Mouse (Mus musculus) hindbrain, embryonic 11.5 days (tissue): ENCODE measurements around the gene Pvr. TPM values are rescaled to one million over a fixed set of nuclear protein-coding genes. Genes with fewer than 3 reads are reported as not detected.

Source experiments
- ATAC-seq: fragments of 200-750 bp; cut with Nextera tagmentation; 2 replicates; pipeline ENCODE4 v1.8.0; 2017; ENCODE audit warnings: mild to moderate bottlenecking, moderate TSS enrichment, moderate library complexity; ENCODE audit not compliant: low FRiP score
- DNase-seq: peaks from one replicate; pipeline ENCODE4 v3.0.0-alpha.2; 2015; ENCODE audit warnings: low spot score
- H3K27ac ChIP-seq: fragments of 300-500 bp; sonication (generic); 2 replicates; pipeline ENCODE4 v1.5.1; 2014; ENCODE audit warnings: mild to moderate bottlenecking, low read depth, low read length
- H3K27me3 ChIP-seq: fragments of 300-500 bp; sonication (generic); 2 replicates; pipeline ENCODE4 v1.6.1; 2014; ENCODE audit warnings: mild to moderate bottlenecking, low read length, moderate library complexity, mixed read lengths; ENCODE audit not compliant: control insufficient read depth, insufficient read depth
- H3K36me3 ChIP-seq: fragments of 300-500 bp; sonication (generic); 2 replicates; pipeline ENCODE4 v1.6.1; 2014; ENCODE audit warnings: mild to moderate bottlenecking, low read length, moderate library complexity, mixed read lengths; ENCODE audit not compliant: control insufficient read depth, insufficient read depth
- H3K4me1 ChIP-seq: fragments of 300-500 bp; sonication (generic); replicated peaks from 2 replicates; pipeline ENCODE4 v1.6.1; 2014; ENCODE audit warnings: low read length, mixed read lengths; ENCODE audit not compliant: control insufficient read depth, insufficient read depth
- H3K4me2 ChIP-seq: fragments of 300-500 bp; sonication (generic); replicated peaks from 2 replicates; pipeline ENCODE4 v1.6.1; 2014; ENCODE audit warnings: mild to moderate bottlenecking, low read depth, low read length
- H3K4me3 ChIP-seq: fragments of 300-500 bp; sonication (generic); 2 replicates; pipeline ENCODE4 v1.5.1; 2014; ENCODE audit warnings: low read depth, low read length
- H3K9ac ChIP-seq: fragments of 300-500 bp; sonication (generic); 2 replicates; pipeline ENCODE4 v1.6.1; 2014; ENCODE audit warnings: low read depth, low read length
- H3K9me3 ChIP-seq: fragments of 300-500 bp; sonication (generic); 2 replicates; pipeline ENCODE4 v1.6.1; 2016; ENCODE audit warnings: low read length; ENCODE audit not compliant: control insufficient read depth
- WGBS: fragments of 180-500 bp; shearing (Covaris S2); extraction: QIAGEN DNeasy Blood & Tissue Kit; methylation state at CpG from one replicate; pipeline ENCODE4 v1.1.7; 2014; 5-methylcytosine and 5-hydroxymethylcytosine counted together
- polyA plus RNA-seq: library from polyadenylated mRNA; unstranded; fragments of >200 nt; fragmentation: Nextera tagmentation; extraction: Ambion mirVana; gene quantifications from 2 replicates; pipeline ENCODE4 v1.2.1, GENCODE M21; 2014

The Pvr gene
- polyA plus RNA-seq, 1 experiment from 2014 or later = 2.8 TPM

GRCm38 (mm10) chr7:19926849-19927480 is 6.0 kb upstream of the Pvr start:
- WGBS = 85% methylated on average over 2 of the region's 2 CpGs
- ATAC-seq = no peak

GRCm38 (mm10) chr7:19925376-19925775 is 4.4 kb upstream of the Pvr start:
- Histone ChIP-seq H3K27ac (no peak overlapping the region), H3K9ac (no peak overlapping the region), H3K4me3 (no peak overlapping the region), H3K9me3 (no peaks in the 10 kb centered on the region), H3K4me2 (no peak overlapping the region), H3K36me3 (no peaks in the 10 kb centered on the region), H3K27me3 (no peaks in the 10 kb centered on the region), H3K4me1 (no peaks in the 10 kb centered on the region)
- no peak for ATAC-seq
- DNase-seq = no peak
- WGBS = 80% methylated on average over 1 of the region's 1 CpGs

More at GRCm38 (mm10) chr7:19926849-19927480, 6.0 kb upstream of the Pvr start:
- H3K4me3 ChIP-seq = no peak overlapping the region
- no peak overlapping the region for H3K4me2 ChIP-seq
- H3K4me1 ChIP-seq = no peaks in the 10 kb centered on the region
- no peak overlapping the region for H3K9ac ChIP-seq
- H3K27me3 ChIP-seq = no peaks in the 10 kb centered on the region
- H3K27ac ChIP-seq = no peak overlapping the region
- DNase-seq = no peak
- no peaks in the 10 kb centered on the region for H3K9me3 ChIP-seq
- no peaks in the 10 kb centered on the region for H3K36me3 ChIP-seq

GRCm38 (mm10) chr7:19923797-19924196 is 2.8 kb upstream of the Pvr start:
- Histone ChIP-seq H3K4me3 (no peak overlapping the region), H3K36me3 (no peaks in the 10 kb centered on the region), H3K9me3 (no peaks in the 10 kb centered on the region), H3K4me1 (no peaks in the 10 kb centered on the region), H3K9ac (no peak overlapping the region), H3K27ac (no peak overlapping the region), H3K4me2 (no peak overlapping the region), H3K27me3 (no peaks in the 10 kb centered on the region)
- 23% methylated on average over 7 of the region's 15 CpGs for WGBS
- no peak for DNase-seq
- ATAC-seq = no peak

- no peak overlapping the region for H3K9ac ChIP-seq
- no peak overlapping the region for H3K4me3 ChIP-seq
- no peaks in the 10 kb centered on the region for H3K27me3 ChIP-seq
- H3K36me3 ChIP-seq = no peaks in the 10 kb centered on the region
- no peaks in the 10 kb centered on the region for H3K4me1 ChIP-seq
- DNase-seq (no peak), ATAC-seq (no peak)
- H3K4me2 ChIP-seq = no peak overlapping the region
- no peak overlapping the region for H3K27ac ChIP-seq
- WGBS = 49% methylated on average over 2 of the region's 2 CpGs
- H3K9me3 ChIP-seq = no peaks in the 10 kb centered on the region
Observed at GRCm38 (mm10) chr7:19923354-19923753, 2.4 kb upstream of the Pvr start.

- Histone ChIP-seq H3K4me3 (peak overlapping the region; percentile 58), H3K27me3 (no peaks in the 10 kb centered on the region), H3K9me3 (no peaks in the 10 kb centered on the region), H3K4me2 (peak overlapping the region; percentile 88), H3K9ac (peak overlapping the region; percentile 66; the same call in 1 of the 2 replicates), H3K36me3 (no peaks in the 10 kb centered on the region), H3K27ac (no peak overlapping the region), H3K4me1 (no peaks in the 10 kb centered on the region)
- ATAC-seq (peak; percentile 56), DNase-seq (no peak)
- 43% methylated on average over 4 of the region's 4 CpGs for WGBS
Observed at GRCm38 (mm10) chr7:19920166-19920505, 824 bp downstream of the Pvr start.

- ATAC-seq (no peak), DNase-seq (no peak)
- Histone ChIP-seq H3K27ac (no peak overlapping the region), H3K4me3 (no peak overlapping the region), H3K4me1 (no peaks in the 10 kb centered on the region), H3K9me3 (no peaks in the 10 kb centered on the region), H3K36me3 (no peaks in the 10 kb centered on the region), H3K9ac (no peak overlapping the region), H3K4me2 (no peak overlapping the region), H3K27me3 (no peaks in the 10 kb centered on the region)
- 92% methylated on average over 7 of the region's 7 CpGs for WGBS
Observed at GRCm38 (mm10) chr7:19914558-19914957, 6.4 kb downstream of the Pvr start.

GRCm38 (mm10) chr7:19911695-19912524 is 9.1 kb downstream of the Pvr start:
- 91% methylated on average over 23 of the region's 23 CpGs for WGBS
- no peaks in the 10 kb centered on the region for H3K36me3 ChIP-seq
- no peak for DNase-seq

GRCm38 (mm10) chr7:19911292-19911658 is 9.7 kb downstream of the Pvr start:
- Histone ChIP-seq H3K27ac (no peak overlapping the region), H3K36me3 (no peaks in the 10 kb centered on the region), H3K9ac (no peak overlapping the region), H3K4me3 (no peak overlapping the region), H3K27me3 (no peaks in the 10 kb centered on the region), H3K9me3 (no peaks in the 10 kb centered on the region), H3K4me2 (no peak overlapping the region), H3K4me1 (no peaks in the 10 kb centered on the region)
- WGBS = 91% methylated on average over 6 of the region's 6 CpGs
- DNase-seq (no peak), ATAC-seq (peak; percentile 30; the same call in 1 of the 2 replicates)

More at GRCm38 (mm10) chr7:19911695-19912524, 9.1 kb downstream of the Pvr start:
- Histone ChIP-seq H3K4me2 (no peak overlapping the region), H3K27me3 (no peaks in the 10 kb centered on the region), H3K4me3 (no peak overlapping the region), H3K4me1 (no peaks in the 10 kb centered on the region), H3K27ac (no peak overlapping the region), H3K9me3 (no peaks in the 10 kb centered on the region), H3K9ac (no peak overlapping the region)
- no peak for ATAC-seq
